ENCODE assay signal across 8 mouse cellular contexts in the genomic region with DNA sequence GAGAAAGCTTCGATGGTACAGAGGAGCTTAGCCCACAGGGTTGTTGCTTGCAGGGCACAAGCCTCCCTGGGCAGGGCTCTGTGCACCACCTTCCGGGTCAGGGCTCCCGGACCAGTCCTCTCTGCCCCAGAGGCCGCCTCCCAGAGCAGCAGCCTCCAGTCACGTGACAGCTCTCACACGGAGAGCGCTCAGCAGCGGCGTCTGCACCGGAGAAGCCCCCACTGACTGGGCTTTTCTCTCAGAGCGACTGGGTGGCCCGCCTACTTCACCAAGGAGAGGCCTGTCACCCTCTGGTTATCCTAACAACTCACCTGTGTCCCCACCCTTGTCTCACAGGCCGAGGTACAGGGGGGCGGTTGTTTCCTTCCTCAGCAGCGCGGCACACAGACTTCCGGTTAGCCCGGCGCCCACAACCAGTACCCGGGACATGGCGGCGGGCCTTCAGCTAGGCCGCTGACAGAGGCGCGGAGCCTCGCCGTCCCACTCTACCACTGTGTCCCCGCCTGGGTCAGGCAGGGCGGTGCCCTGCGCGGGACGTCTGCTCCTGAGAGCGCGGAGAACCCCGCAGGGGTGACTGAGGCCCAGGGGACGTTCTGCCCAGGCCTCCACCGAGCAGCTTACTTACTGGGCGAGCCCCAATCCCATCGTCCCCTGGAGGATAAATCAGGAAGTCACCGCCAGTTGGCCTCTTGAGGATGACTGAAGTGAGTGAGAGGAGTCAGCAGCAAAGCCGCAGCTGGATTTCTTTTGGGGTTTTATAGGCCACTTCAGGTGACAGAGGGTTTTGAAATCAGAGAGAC. TPM values are rescaled to one million over a fixed set of nuclear protein-coding genes. Genes with fewer than 3 reads are reported as not detected.
DNase-seq lines count a peak whose midpoint lies in the region; ATAC-seq lines count a peak whose summit lies in the region.
"Not testable (repeated sequence)": the region's sequence is repeated elsewhere in the genome, so short reads cannot be mapped to it uniquely, and the experiment has no call there.

TSS of gene Lipo3 (minus strand) at position 665 of the 800 bp plus-strand sequence.

- ATAC-seq in intestine, embryonic 15.5 days: peak; percentile 87

- not testable (repeated sequence) for H3K9ac ChIP-seq in intestine, embryonic 15.5 days

- WGBS in intestine, embryonic 15.5 days: 39% methylated on average over 13 of the region's 41 CpGs

- not testable (repeated sequence) for H3K27ac ChIP-seq in intestine, embryonic 15.5 days

- not testable (repeated sequence) for H3K36me3 ChIP-seq in intestine, embryonic 15.5 days

- H3K4me1 ChIP-seq in intestine, embryonic 15.5 days (replicated peaks): not testable (repeated sequence)

- not testable (repeated sequence) for H3K27me3 ChIP-seq in intestine, embryonic 15.5 days (replicated peaks)

- not testable (repeated sequence) for H3K9me3 ChIP-seq in intestine, embryonic 15.5 days

- peak within 1 kb of the TSS; percentile 39 for H3K4me2 ChIP-seq in intestine, embryonic 15.5 days (replicated peaks)

- peak; percentile 43 for DNase-seq in adrenal gland, adult 2 months
- peak; percentile 15 for DNase-seq in embryo, embryonic 9.5 days (ENCODE audit: extremely low spot score)
- DNase-seq in heart, adult 11 months: peak; percentile 92
- peak; percentile 1 to 64 for DNase-seq in left cerebral cortex, postnatal 10 days (ENCODE audit: extremely low spot score in 1 of 2, low spot score in 2 of 2)
- DNase-seq in lung, postnatal 4 days: peak; percentile 48 to 68
- DNase-seq in right cerebral cortex, adult 18-20 months: peak; percentile 14
- peak; percentile 9 for DNase-seq in urinary bladder, postnatal 10 days (ENCODE audit: low spot score)

- H3K4me3 ChIP-seq in intestine, embryonic 15.5 days (replicated peaks): not testable (repeated sequence)

- intact Hi-C loops in left cerebral cortex, postnatal 10 days (cut with DNase I): not testable (repeated sequence)

RNA-seq across cellular contexts. Expression of gene Lipo3, which starts in this region (rescaled TPM):
- 10 to 100 TPM; 12.2 to 14.1 TPM for total RNA-seq in adrenal gland, adult 2 months (2021)
- polyA plus RNA-seq in adrenal gland, adult 2 months (2012; rRNA removed): 3.3 and 4.1 TPM in 2 replicates
- polyA plus RNA-seq in intestine, embryonic 15.5 days (2015; fragmentation: Nextera tagmentation; extraction: Ambion mirVana): 14.5 and 14.6 TPM in 2 replicates
- 1 to 10 TPM; 6.7 to 8.0 TPM for total RNA-seq in left cerebral cortex, postnatal 10 days (2021)

Comparison
In these comparisons a context has a peak if more than half of its experiments do, and no peak if none do; other contexts are left out.
1. DNase-seq: peak in every context shown above with its lines; median percentile 92 in heart, adult 11 months; 58 in lung, postnatal 4 days; 43 in adrenal gland, adult 2 months; 32 in left cerebral cortex, postnatal 10 days; 15 in embryo, embryonic 9.5 days; 14 in right cerebral cortex, adult 18-20 months; 9 in urinary bladder, postnatal 10 days.